Mouse (Mus musculus) heart, embryonic 12.5 days (tissue): Measurements from ENCODE around the gene Dnm1. TPM values are rescaled to one million over a fixed set of nuclear protein-coding genes. Genes with fewer than 3 reads are reported as not detected.

Experiments used
- ATAC-seq: fragments of 200-750 bp; cut with Nextera tagmentation; 2 replicates; pipeline ENCODE4 v1.8.0; 2017; ENCODE audit warnings: moderate TSS enrichment, moderate library complexity; ENCODE audit not compliant: insufficient number of reproducible peaks, low FRiP score
- H3K27ac ChIP-seq: fragments of 300-500 bp; sonication (generic); 2 replicates; pipeline ENCODE4 v1.5.1; 2016; ENCODE audit warnings: mild to moderate bottlenecking, moderate library complexity; ENCODE audit not compliant: poor library complexity, severe bottlenecking
- H3K27me3 ChIP-seq: fragments of 300-500 bp; sonication (generic); replicated peaks from 2 replicates; pipeline ENCODE4 v1.6.1; 2016; ENCODE audit warnings: mild to moderate bottlenecking, moderate library complexity
- H3K36me3 ChIP-seq: fragments of 300-500 bp; sonication (generic); 2 replicates; pipeline ENCODE4 v1.6.1; 2016; ENCODE audit warnings: mild to moderate bottlenecking, moderate library complexity
- H3K4me1 ChIP-seq: fragments of 300-500 bp; sonication (generic); replicated peaks from 2 replicates; pipeline ENCODE4 v1.6.1; 2016; ENCODE audit warnings: mild to moderate bottlenecking
- H3K4me2 ChIP-seq: fragments of 300-500 bp; sonication (generic); 2 replicates; pipeline ENCODE4 v1.6.1; 2016; ENCODE audit warnings: mild to moderate bottlenecking, moderate library complexity
- H3K4me3 ChIP-seq: fragments of 300-500 bp; sonication (generic); 2 replicates; pipeline ENCODE4 v1.5.1; 2016; ENCODE audit warnings: mild to moderate bottlenecking
- H3K9ac ChIP-seq: fragments of 300-500 bp; sonication (generic); 2 replicates; pipeline ENCODE4 v1.6.1; 2016; ENCODE audit warnings: mild to moderate bottlenecking, moderate library complexity
- H3K9me3 ChIP-seq: fragments of 300-500 bp; sonication (generic); replicated peaks from 2 replicates; pipeline ENCODE4 v1.6.1; 2016; ENCODE audit warnings: mild to moderate bottlenecking, moderate library complexity
- WGBS: fragments of 180-500 bp; shearing (Covaris S2); methylation state at CpG from one replicate; pipeline ENCODE4 v1.1.7; 2016; 5-methylcytosine and 5-hydroxymethylcytosine counted together
- polyA plus RNA-seq: library from polyadenylated mRNA; unstranded; fragments of >200 nt; fragmentation: Nextera tagmentation; extraction: Ambion mirVana; gene quantifications from 2 replicates; pipeline ENCODE4 v1.2.1, GENCODE M21; 2016

Gene Dnm1
- polyA plus RNA-seq, 1 experiment from 2014 or later: 7.6 TPM

GRCm38 (mm10) chr2:32360741-32361140 lies 7.6 kb upstream of the Dnm1 start:
- H3K9ac ChIP-seq: peak overlapping the region; percentile 63; the same call in 1 of the 2 replicates
- no peak for ATAC-seq
- H3K9me3 ChIP-seq: no peaks in the 10 kb centered on the region
- 6% methylated on average over 14 of the region's 14 CpGs for WGBS
- 0 out of 2 replicates have a peak, but pooled peaks cover 3% of the 10 kb centered on the region for H3K27me3 ChIP-seq
- no peak overlapping the region for H3K27ac ChIP-seq
- H3K4me1 ChIP-seq: peaks cover 28% of the 10 kb centered on the region
- H3K36me3 ChIP-seq: peaks cover 16% of the 10 kb centered on the region
- H3K4me2 ChIP-seq: peak overlapping the region; percentile 88
- H3K4me3 ChIP-seq: peak overlapping the region; percentile 49

- no peak overlapping the region for H3K4me2 ChIP-seq
- H3K9ac ChIP-seq: no peak overlapping the region
- no peak overlapping the region for H3K4me3 ChIP-seq
- H3K4me1 ChIP-seq: peaks cover 33% of the 10 kb centered on the region
- H3K27ac ChIP-seq: no peak overlapping the region
- 0 out of 2 replicates have a peak, but pooled peaks cover 3% of the 10 kb centered on the region for H3K27me3 ChIP-seq
- H3K9me3 ChIP-seq: no peaks in the 10 kb centered on the region
- no peak for ATAC-seq
- 48% methylated on average over 10 of the region's 10 CpGs for WGBS
- H3K36me3 ChIP-seq: no peaks in the 10 kb centered on the region
Observed at GRCm38 (mm10) chr2:32358381-32358780, 5.2 kb upstream of the Dnm1 start.

- ATAC-seq: no peak
- no peaks in the 10 kb centered on the region for H3K36me3 ChIP-seq
- WGBS: 68% methylated on average over 3 of the region's 3 CpGs
Observed at GRCm38 (mm10) chr2:32357710-32358109, 4.6 kb upstream of the Dnm1 start.

GRCm38 (mm10) chr2:32356216-32356615 lies 3.1 kb upstream of the Dnm1 start:
- Histone ChIP-seq H3K9me3 (no peaks in the 10 kb centered on the region), H3K4me1 (peaks cover 42% of the 10 kb centered on the region), H3K4me3 (no peak overlapping the region), H3K27me3 (peaks cover 17% of the 10 kb centered on the region), H3K27ac (no peak overlapping the region), H3K4me2 (no peak overlapping the region), H3K36me3 (no peaks in the 10 kb centered on the region), H3K9ac (no peak overlapping the region)
- WGBS: 65% methylated on average over 10 of the region's 10 CpGs
- ATAC-seq: no peak

More at GRCm38 (mm10) chr2:32357710-32358109, 4.6 kb upstream of the Dnm1 start:
- Histone ChIP-seq H3K4me2 (no peak overlapping the region), H3K9ac (no peak overlapping the region), H3K4me3 (no peak overlapping the region), H3K9me3 (no peaks in the 10 kb centered on the region), H3K27me3 (0 out of 2 replicates have a peak, but pooled peaks cover 3% of the 10 kb centered on the region), H3K4me1 (peaks cover 36% of the 10 kb centered on the region), H3K27ac (no peak overlapping the region)

GRCm38 (mm10) chr2:32354336-32354895 lies 1.3 kb upstream of the Dnm1 start:
- H3K9me3 ChIP-seq: no peaks in the 10 kb centered on the region
- H3K4me1 ChIP-seq: peaks cover 38% of the 10 kb centered on the region

GRCm38 (mm10) chr2:32353836-32354235 lies 698 bp upstream of the Dnm1 start:
- no peaks in the 10 kb centered on the region for H3K9me3 ChIP-seq
- H3K4me3 ChIP-seq: no peak overlapping the region
- no peak overlapping the region for H3K27ac ChIP-seq
- no peak for ATAC-seq
- no peaks in the 10 kb centered on the region for H3K36me3 ChIP-seq
- H3K4me1 ChIP-seq: peaks cover 38% of the 10 kb centered on the region
- peaks cover 40% of the 10 kb centered on the region for H3K27me3 ChIP-seq
- H3K4me2 ChIP-seq: no peak overlapping the region
- no peak overlapping the region for H3K9ac ChIP-seq
- 56% methylated on average over 6 of the region's 6 CpGs for WGBS

More at GRCm38 (mm10) chr2:32354336-32354895, 1.3 kb upstream of the Dnm1 start:
- no peak for ATAC-seq
- Histone ChIP-seq H3K4me2 (no peak overlapping the region), H3K27me3 (peaks cover 34% of the 10 kb centered on the region), H3K27ac (no peak overlapping the region), H3K4me3 (no peak overlapping the region), H3K9ac (no peak overlapping the region), H3K36me3 (no peaks in the 10 kb centered on the region)
- WGBS: 66% methylated on average over 3 of the region's 3 CpGs

GRCm38 (mm10) chr2:32352151-32353006 lies 759 bp downstream of the Dnm1 start, which contains the start of gene Ciz1:
Gene Ciz1, plus strand, starts transcription at chr2:32352327.
- ATAC-seq: 0 out of 2 replicates have a peak, but pooled peaks have one; percentile 20
- under 1% methylated on average over 29 of the region's 52 CpGs for WGBS
- Histone ChIP-seq H3K27ac (peak within 1 kb of the TSS; percentile 44; the same call in 1 of the 2 replicates), H3K4me3 (peak within 1 kb of the TSS; percentile 58), H3K9ac (peak within 1 kb of the TSS; percentile 76), H3K4me1 (peaks cover 32% of the 10 kb centered on the region), H3K9me3 (no peaks in the 10 kb centered on the region), H3K4me2 (peak within 1 kb of the TSS; percentile 91), H3K36me3 (no peaks in the 10 kb centered on the region), H3K27me3 (peaks cover 38% of the 10 kb centered on the region)

- Histone ChIP-seq H3K4me1 (peaks cover 32% of the 10 kb centered on the region), H3K27me3 (peaks cover 46% of the 10 kb centered on the region), H3K27ac (no peak overlapping the region), H3K36me3 (no peaks in the 10 kb centered on the region), H3K4me2 (peak overlapping the region; percentile 91), H3K9ac (no peak overlapping the region), H3K4me3 (peak overlapping the region; percentile 58), H3K9me3 (no peaks in the 10 kb centered on the region)
- no peak for ATAC-seq
- WGBS: 44% methylated on average over 9 of the region's 9 CpGs
Observed at GRCm38 (mm10) chr2:32351471-32351961, 1.6 kb downstream of the Dnm1 start.

GRCm38 (mm10) chr2:32350471-32351051 lies 2.6 kb downstream of the Dnm1 start:
- H3K36me3 ChIP-seq: no peaks in the 10 kb centered on the region
- no peaks in the 10 kb centered on the region for H3K9me3 ChIP-seq
- no peak overlapping the region for H3K27ac ChIP-seq
- no peak overlapping the region for H3K4me2 ChIP-seq
- no peak for ATAC-seq
- WGBS: 45% methylated on average over 13 of the region's 13 CpGs
- no peak overlapping the region for H3K9ac ChIP-seq
- H3K27me3 ChIP-seq: peaks cover 49% of the 10 kb centered on the region
- H3K4me1 ChIP-seq: peaks cover 32% of the 10 kb centered on the region
- H3K4me3 ChIP-seq: no peak overlapping the region

- 50% methylated on average over 8 of the region's 8 CpGs for WGBS
- H3K9me3 ChIP-seq: no peaks in the 10 kb centered on the region
- no peak overlapping the region for H3K27ac ChIP-seq
- no peak overlapping the region for H3K4me3 ChIP-seq
- H3K9ac ChIP-seq: no peak overlapping the region
- H3K36me3 ChIP-seq: no peaks in the 10 kb centered on the region
- no peak overlapping the region for H3K4me2 ChIP-seq
- peaks cover 29% of the 10 kb centered on the region for H3K4me1 ChIP-seq
- H3K27me3 ChIP-seq: peaks cover 53% of the 10 kb centered on the region
- no peak for ATAC-seq
Observed at GRCm38 (mm10) chr2:32349625-32350255, 3.4 kb downstream of the Dnm1 start.
